Mouse (Mus musculus): Measurements from ENCODE around the gene Coro7. TPM values are rescaled to one million over a fixed set of nuclear protein-coding genes. Genes with fewer than 3 reads are reported as not detected.
"Not testable (repeated sequence)": the region's sequence is repeated elsewhere in the genome, so short reads cannot be mapped to it uniquely, and the experiment has no call there.

The Coro7 gene
- polyA plus RNA-seq, 1 experiment from 2014 or later = 14.4 TPM

- H3K27me3 ChIP-seq (ENCODE audit: control insufficient read depth, insufficient read depth, low read length) = no peaks in the 10 kb centered on the region
- H3K9me3 ChIP-seq (ENCODE audit: control insufficient read depth, low read length) = no peaks in the 10 kb centered on the region
- peak within 1 kb of the TSS; percentile 73 for H3K4me3 ChIP-seq (ENCODE audit: low read depth, low read length)
- H3K4me1 ChIP-seq (replicated peaks; ENCODE audit: control insufficient read depth, insufficient read depth, low read length) = no peaks in the 10 kb centered on the region
- peaks cover 3% of the 10 kb centered on the region; the same call in 1 of the 2 replicates for H3K36me3 ChIP-seq (ENCODE audit: control insufficient read depth, insufficient read depth, low read length)
- H3K9ac ChIP-seq (ENCODE audit: low read depth, low read length) = peak within 1 kb of the TSS; percentile 85
- DNase-seq (ENCODE audit: low spot score) (peak; percentile 81), ATAC-seq (ENCODE audit: low FRiP score) (peak; percentile 94)
- H3K27ac ChIP-seq (ENCODE audit: low read depth, low read length) = peak within 1 kb of the TSS; percentile 80
- H3K4me2 ChIP-seq (replicated peaks; ENCODE audit: low read depth, low read length) = peak within 1 kb of the TSS; percentile 57
- 10% methylated on average over 33 of the region's 33 CpGs for WGBS
Measured at GRCm38 (mm10) chr16:4718753-4719518, 39.4 kb upstream of the Coro7 start, which contains the start of gene Nmral1. Gene Nmral1 (minus strand): TSS chr16:4719356.

- H3K4me1 ChIP-seq (replicated peaks; ENCODE audit: control insufficient read depth, insufficient read depth, low read length) = no peaks in the 10 kb centered on the region
- ATAC-seq (ENCODE audit: low FRiP score) = no peak
- H3K9me3 ChIP-seq (ENCODE audit: control insufficient read depth, low read length) = no peaks in the 10 kb centered on the region
- WGBS = 68% methylated on average over 3 of the region's 3 CpGs
- H3K9ac ChIP-seq (ENCODE audit: low read depth, low read length) = no peak overlapping the region; the same call in 1 of the 2 replicates
- DNase-seq (ENCODE audit: low spot score) = no peak
- H3K27ac ChIP-seq (ENCODE audit: low read depth, low read length) = no peak overlapping the region
- H3K27me3 ChIP-seq (ENCODE audit: control insufficient read depth, insufficient read depth, low read length) = no peaks in the 10 kb centered on the region
- peak overlapping the region; percentile 57 for H3K4me2 ChIP-seq (replicated peaks; ENCODE audit: low read depth, low read length)
- H3K4me3 ChIP-seq (ENCODE audit: low read depth, low read length) = peak overlapping the region; percentile 73
- peaks cover 3% of the 10 kb centered on the region; the same call in 1 of the 2 replicates for H3K36me3 ChIP-seq (ENCODE audit: control insufficient read depth, insufficient read depth, low read length)
Measured at GRCm38 (mm10) chr16:4717866-4718265, 38.3 kb upstream of the Coro7 start.

- WGBS = 93% methylated on average over 17 of the region's 17 CpGs
- Histone ChIP-seq H3K4me1 (replicated peaks; ENCODE audit: control insufficient read depth, insufficient read depth, low read length) (no peaks in the 10 kb centered on the region), H3K27me3 (ENCODE audit: control insufficient read depth, insufficient read depth, low read length) (no peaks in the 10 kb centered on the region), H3K36me3 (ENCODE audit: control insufficient read depth, insufficient read depth, low read length) (peaks cover 3% of the 10 kb centered on the region; the same call in 1 of the 2 replicates), H3K9me3 (ENCODE audit: control insufficient read depth, low read length) (no peaks in the 10 kb centered on the region), H3K9ac (ENCODE audit: low read depth, low read length) (no peak overlapping the region), H3K27ac (ENCODE audit: low read depth, low read length) (no peak overlapping the region), H3K4me2 (replicated peaks; ENCODE audit: low read depth, low read length) (no peak overlapping the region), H3K4me3 (ENCODE audit: low read depth, low read length) (no peak overlapping the region)
- DNase-seq (ENCODE audit: low spot score) (no peak), ATAC-seq (ENCODE audit: low FRiP score) (no peak)
Measured at GRCm38 (mm10) chr16:4713861-4714710, 34.5 kb upstream of the Coro7 start.

GRCm38 (mm10) chr16:4711173-4711572 lies 31.6 kb upstream of the Coro7 start:
- Histone ChIP-seq H3K27ac (ENCODE audit: low read depth, low read length) (no peak overlapping the region), H3K4me2 (replicated peaks; ENCODE audit: low read depth, low read length) (no peak overlapping the region), H3K4me1 (replicated peaks; ENCODE audit: control insufficient read depth, insufficient read depth, low read length) (no peaks in the 10 kb centered on the region), H3K9ac (ENCODE audit: low read depth, low read length) (no peak overlapping the region), H3K36me3 (ENCODE audit: control insufficient read depth, insufficient read depth, low read length) (peaks cover 5% of the 10 kb centered on the region; the same call in 1 of the 2 replicates), H3K27me3 (ENCODE audit: control insufficient read depth, insufficient read depth, low read length) (no peaks in the 10 kb centered on the region), H3K4me3 (ENCODE audit: low read depth, low read length) (no peak overlapping the region), H3K9me3 (ENCODE audit: control insufficient read depth, low read length) (no peaks in the 10 kb centered on the region)
- DNase-seq (ENCODE audit: low spot score) (no peak), ATAC-seq (ENCODE audit: low FRiP score) (no peak)
- 94% methylated on average over 4 of the region's 4 CpGs for WGBS

- Histone ChIP-seq H3K4me3 (ENCODE audit: low read depth, low read length) (no peak overlapping the region), H3K27me3 (ENCODE audit: control insufficient read depth, insufficient read depth, low read length) (no peaks in the 10 kb centered on the region), H3K4me1 (replicated peaks; ENCODE audit: control insufficient read depth, insufficient read depth, low read length) (no peaks in the 10 kb centered on the region), H3K4me2 (replicated peaks; ENCODE audit: low read depth, low read length) (no peak overlapping the region), H3K9ac (ENCODE audit: low read depth, low read length) (no peak overlapping the region), H3K27ac (ENCODE audit: low read depth, low read length) (no peak overlapping the region), H3K36me3 (ENCODE audit: control insufficient read depth, insufficient read depth, low read length) (peaks cover 10% of the 10 kb centered on the region; the same call in 1 of the 2 replicates), H3K9me3 (ENCODE audit: control insufficient read depth, low read length) (no peaks in the 10 kb centered on the region)
- WGBS = 79% methylated on average over 4 of the region's 4 CpGs
- DNase-seq (ENCODE audit: low spot score) = no peak
- no peak for ATAC-seq (ENCODE audit: low FRiP score)
Measured at GRCm38 (mm10) chr16:4705541-4705940, 26.0 kb upstream of the Coro7 start.

DNA sequence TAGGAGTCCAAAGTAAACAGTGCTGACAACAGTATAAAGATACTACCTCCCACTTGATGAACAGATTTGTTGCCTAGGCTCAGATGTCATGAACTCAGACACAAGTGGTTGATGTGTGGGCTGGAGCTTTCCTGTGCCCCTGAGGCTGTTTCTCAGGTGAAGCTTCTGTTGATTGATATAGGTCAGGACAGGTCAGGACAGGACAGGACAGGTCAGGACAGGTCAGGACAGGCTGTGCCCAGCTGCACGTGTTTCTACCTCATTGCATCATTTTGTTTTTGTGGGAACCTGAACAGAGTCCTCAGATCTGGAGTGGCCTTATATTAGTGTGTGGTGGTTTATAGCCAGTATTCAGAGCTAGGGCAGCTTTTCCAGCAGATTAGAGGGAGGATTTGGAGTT lies 23.1 kb upstream of the Coro7 start:
- 80% methylated on average over 1 of the region's 1 CpGs for WGBS
- H3K4me3 ChIP-seq (ENCODE audit: low read depth, low read length) = no peak overlapping the region
- H3K9me3 ChIP-seq (ENCODE audit: control insufficient read depth, low read length) = no peaks in the 10 kb centered on the region
- DNase-seq (ENCODE audit: low spot score) (no peak), ATAC-seq (ENCODE audit: low FRiP score) (no peak)
- H3K9ac ChIP-seq (ENCODE audit: low read depth, low read length) = no peak overlapping the region
- peaks cover 12% of the 10 kb centered on the region; the same call in 1 of the 2 replicates for H3K36me3 ChIP-seq (ENCODE audit: control insufficient read depth, insufficient read depth, low read length)
- H3K4me1 ChIP-seq (replicated peaks; ENCODE audit: control insufficient read depth, insufficient read depth, low read length) = no peaks in the 10 kb centered on the region
- H3K27me3 ChIP-seq (ENCODE audit: control insufficient read depth, insufficient read depth, low read length) = no peaks in the 10 kb centered on the region
- H3K4me2 ChIP-seq (replicated peaks; ENCODE audit: low read depth, low read length) = no peak overlapping the region
- H3K27ac ChIP-seq (ENCODE audit: low read depth, low read length) = no peak overlapping the region

- 89% methylated on average over 3 of the region's 3 CpGs for WGBS
- peaks cover 15% of the 10 kb centered on the region; the same call in 1 of the 2 replicates for H3K36me3 ChIP-seq (ENCODE audit: control insufficient read depth, insufficient read depth, low read length)
- no peak overlapping the region for H3K27ac ChIP-seq (ENCODE audit: low read depth, low read length)
Measured at GRCm38 (mm10) chr16:4701211-4701610, 21.6 kb upstream of the Coro7 start.

GRCm38 (mm10) chr16:4689371-4689770 lies 9.8 kb upstream of the Coro7 start:
- not testable (repeated sequence) for H3K9me3 ChIP-seq (ENCODE audit: control insufficient read depth, low read length); ATAC-seq (ENCODE audit: low FRiP score); DNase-seq (ENCODE audit: low spot score); H3K36me3 ChIP-seq (ENCODE audit: control insufficient read depth, insufficient read depth, low read length); H3K4me1 ChIP-seq (replicated peaks; ENCODE audit: control insufficient read depth, insufficient read depth, low read length); H3K9ac ChIP-seq (ENCODE audit: low read depth, low read length); H3K4me2 ChIP-seq (replicated peaks; ENCODE audit: low read depth, low read length); H3K27ac ChIP-seq (ENCODE audit: low read depth, low read length); H3K4me3 ChIP-seq (ENCODE audit: low read depth, low read length); H3K27me3 ChIP-seq (ENCODE audit: control insufficient read depth, insufficient read depth, low read length)
- WGBS = 99% methylated on average over 4 of the region's 4 CpGs

More at GRCm38 (mm10) chr16:4701211-4701610, 21.6 kb upstream of the Coro7 start:
- ATAC-seq (ENCODE audit: low FRiP score) (no peak), DNase-seq (ENCODE audit: low spot score) (no peak)
- Histone ChIP-seq H3K4me2 (replicated peaks; ENCODE audit: low read depth, low read length) (no peak overlapping the region), H3K9me3 (ENCODE audit: control insufficient read depth, low read length) (no peaks in the 10 kb centered on the region), H3K27me3 (ENCODE audit: control insufficient read depth, insufficient read depth, low read length) (no peaks in the 10 kb centered on the region), H3K4me3 (ENCODE audit: low read depth, low read length) (no peak overlapping the region), H3K4me1 (replicated peaks; ENCODE audit: control insufficient read depth, insufficient read depth, low read length) (no peaks in the 10 kb centered on the region), H3K9ac (ENCODE audit: low read depth, low read length) (no peak overlapping the region)
